8 mouse cellular contexts compared by ENCODE assay signal in genomic region chr4:135271881-135272616, GRCm38 (mm10). TPM values are rescaled to one million over a fixed set of nuclear protein-coding genes. Genes with fewer than 3 reads are reported as not detected.
DNase-seq lines count a peak whose midpoint lies in the region; ATAC-seq and TF ChIP-seq lines count a peak whose summit lies in the region.

No protein-coding gene starts in this region.

- H3K36me3 ChIP-seq in CH12.LX (replicated peaks in 1 of 2; ENCODE audit: control insufficient read depth in 1 of 2, insufficient read depth in 1 of 2, low read length in 1 of 2), result peaks cover 16 to 40% of the 10 kb centered on the region in 2 experiments
- no peaks in the 10 kb centered on the region for H3K36me3 ChIP-seq in embryonic facial prominence, embryonic 13.5 days
- no peaks in the 10 kb centered on the region for H3K36me3 ChIP-seq in heart, embryonic 11.5 days (ENCODE audit: control insufficient read depth, insufficient read depth, low read length)
- no peaks in the 10 kb centered on the region for H3K36me3 ChIP-seq in kidney, embryonic 14.5 days (ENCODE audit: control insufficient read depth, insufficient read depth, low read length)

- peak overlapping the region; percentile 93 to 97 (median 95) for H3K4me3 ChIP-seq in CH12.LX (replicated peaks in 1 of 3; ENCODE audit: low read depth in 2 of 3, low read length in 2 of 3, poor library complexity in 1 of 3)
- H3K4me3 ChIP-seq in embryonic facial prominence, embryonic 13.5 days, result peak overlapping the region; percentile 86
- H3K4me3 ChIP-seq in heart, embryonic 11.5 days (ENCODE audit: low read depth, low read length), result peak overlapping the region; percentile 95
- H3K4me3 ChIP-seq in kidney, embryonic 14.5 days (ENCODE audit: low read length), result peak overlapping the region; percentile 91

- no peak for TF ChIP-seq EP300 in CH12.LX (IDR thresholded peaks at IDR 0.05; ENCODE audit: low read length)

- under 1% methylated on average over 62 of the region's 67 CpGs for WGBS in embryonic facial prominence, embryonic 13.5 days
- WGBS in heart, embryonic 11.5 days (ENCODE audit: insufficient replicate concordance), result under 1% methylated on average over 62 of the region's 67 CpGs
- WGBS in kidney, embryonic 14.5 days, result under 1% methylated on average over 66 of the region's 67 CpGs

- peak; percentile 58 for DNase-seq in CH12.LX (ENCODE audit: extremely low read depth)
- peak; percentile 80 for DNase-seq in adrenal gland, adult 2 months
- peak; percentile 83 for DNase-seq in lung, postnatal 10 days
- peak; percentile 71 for DNase-seq in retina, embryonic 14.5 days (ENCODE audit: low spot score)
- no peak for DNase-seq in layer of hippocampus, adult 9-10 months (ENCODE audit: low spot score)

- peak overlapping the region; percentile 100 for H3K9ac ChIP-seq in CH12.LX (ENCODE audit: insufficient read depth, low read depth)
- peak overlapping the region; percentile 96 for H3K9ac ChIP-seq in embryonic facial prominence, embryonic 13.5 days
- H3K9ac ChIP-seq in heart, embryonic 11.5 days (ENCODE audit: low read depth, low read length), result peak overlapping the region; percentile 99
- peak overlapping the region; percentile 97 for H3K9ac ChIP-seq in kidney, embryonic 14.5 days (ENCODE audit: low read depth, low read length)

- in situ Hi-C loops in CH12.LX (cut with MboI; ENCODE audit: low pct_ligation_motif_present, low pct_unique_long_range_greater_than_20kb, low sequenced_read_pairs), result no loop called here

- no peak for TF ChIP-seq RAD21 in CH12.LX (IDR thresholded peaks at IDR 0.05; ENCODE audit: low read depth, low read length)

- H3K9me3 ChIP-seq in CH12.LX (replicated peaks; ENCODE audit: low read length), result no peaks in the 10 kb centered on the region
- no peaks in the 10 kb centered on the region for H3K9me3 ChIP-seq in embryonic facial prominence, embryonic 13.5 days
- no peaks in the 10 kb centered on the region for H3K9me3 ChIP-seq in heart, embryonic 11.5 days (replicated peaks; ENCODE audit: control insufficient read depth, low read length)
- no peaks in the 10 kb centered on the region for H3K9me3 ChIP-seq in kidney, embryonic 14.5 days (ENCODE audit: control insufficient read depth, low read length)

- H3K4me2 ChIP-seq in CH12.LX (ENCODE audit: insufficient read depth, low read depth, poor library complexity, severe bottlenecking), result no peak overlapping the region
- peak overlapping the region; percentile 73 for H3K4me2 ChIP-seq in embryonic facial prominence, embryonic 13.5 days
- H3K4me2 ChIP-seq in heart, embryonic 11.5 days, result peak overlapping the region; percentile 91
- peak overlapping the region; percentile 76 for H3K4me2 ChIP-seq in kidney, embryonic 14.5 days (replicated peaks; ENCODE audit: low read depth, low read length)

- H3K4me1 ChIP-seq in CH12.LX (ENCODE audit: control insufficient read depth in 1 of 2, insufficient read depth in 2 of 2), result peaks cover 8 to 42% of the 10 kb centered on the region in 2 experiments
- H3K4me1 ChIP-seq in embryonic facial prominence, embryonic 13.5 days, result peaks cover 45% of the 10 kb centered on the region
- H3K4me1 ChIP-seq in heart, embryonic 11.5 days (ENCODE audit: control insufficient read depth, insufficient read depth, low read length), result peaks cover 40% of the 10 kb centered on the region
- H3K4me1 ChIP-seq in kidney, embryonic 14.5 days (ENCODE audit: control insufficient read depth, insufficient read depth, low read length), result peaks cover 44% of the 10 kb centered on the region

- H3K27me3 ChIP-seq in CH12.LX (replicated peaks), result no peaks in the 10 kb centered on the region
- peaks cover 16% of the 10 kb centered on the region for H3K27me3 ChIP-seq in embryonic facial prominence, embryonic 13.5 days
- no peaks in the 10 kb centered on the region for H3K27me3 ChIP-seq in heart, embryonic 11.5 days (ENCODE audit: control insufficient read depth, insufficient read depth, low read length)
- H3K27me3 ChIP-seq in kidney, embryonic 14.5 days (ENCODE audit: control insufficient read depth, insufficient read depth, low read length), result no peaks in the 10 kb centered on the region

- TF ChIP-seq POLR2A in CH12.LX (IDR thresholded peaks at IDR 0.05; ENCODE audit: low read depth, low read length), result no peak

- H3K79me2 ChIP-seq in CH12.LX (replicated peaks; ENCODE audit: control insufficient read depth, extremely low read depth, insufficient read depth, poor library complexity, severe bottlenecking), result peaks cover 52% of the 10 kb centered on the region

- TF ChIP-seq CTCF in CH12.LX (conservative IDR thresholded peaks at IDR 0.05 in 1 of 2, IDR thresholded peaks at IDR 0.05 in 1 of 2; ENCODE audit: low read depth in 2 of 2, low read length in 2 of 2), result 0 out of 4 replicates have a peak, but pooled peaks of 1 of the 2 experiments have one; percentile 8

- dilution Hi-C loops in CH12.LX (cut with MboI; ENCODE audit: extremely low pct_ligation_motif_present, extremely low pct_unique_long_range_greater_than_20kb, low sequenced_read_pairs), result no loop called here

- peak overlapping the region; percentile 93 for H3K27ac ChIP-seq in CH12.LX (ENCODE audit: insufficient read depth, low read depth)
- H3K27ac ChIP-seq in embryonic facial prominence, embryonic 13.5 days, result peak overlapping the region; percentile 97
- peak overlapping the region; percentile 98 for H3K27ac ChIP-seq in heart, embryonic 11.5 days (ENCODE audit: low read depth, low read length)
- H3K27ac ChIP-seq in kidney, embryonic 14.5 days (ENCODE audit: low read depth, low read length), result peak overlapping the region; percentile 97

- peak; percentile 15; the same call in 1 of the 2 replicates for ATAC-seq in embryonic facial prominence, embryonic 13.5 days (ENCODE audit: insufficient number of reproducible peaks, insufficient read depth, low FRiP score, low TSS enrichment, low read depth)
- peak; percentile 32 for ATAC-seq in heart, embryonic 11.5 days (replicated peaks; ENCODE audit: insufficient number of reproducible peaks, low FRiP score, low TSS enrichment)
- peak; percentile 43 for ATAC-seq in kidney, embryonic 14.5 days (ENCODE audit: low FRiP score, low TSS enrichment)

TF ChIP-seq in CH12.LX, 34 proteins besides CTCF, POLR2A, EP300 and RAD21:
- peak; percentile 32; the same call in 1 of the 2 replicates for TF ChIP-seq MAX (IDR thresholded peaks at IDR 0.05; ENCODE audit: low read length)
- TF ChIP-seq IRF4 (IDR thresholded peaks at IDR 0.05; ENCODE audit: low read depth, low read length), result 0 out of 2 replicates have a peak, but pooled peaks have one; percentile 21
- peak; percentile 18; the same call in 1 of the 2 replicates for TF ChIP-seq MAZ (IDR thresholded peaks at IDR 0.05; ENCODE audit: low read depth, low read length)
- TF ChIP-seq ELF1 (IDR thresholded peaks at IDR 0.05; ENCODE audit: low read depth, low read length), result no peak
- TF ChIP-seq CHD2 (IDR thresholded peaks at IDR 0.05; ENCODE audit: low read length), result no peak
- TF ChIP-seq ZNF384 (IDR thresholded peaks at IDR 0.05; ENCODE audit: low read depth, low read length), result peak; percentile 3; the same call in 1 of the 2 replicates
- peak; percentile 60; the same call in 1 of the 2 replicates for TF ChIP-seq MXI1 (IDR thresholded peaks at IDR 0.05; ENCODE audit: low read depth, low read length)
- TF ChIP-seq SMC3 (IDR thresholded peaks at IDR 0.05; ENCODE audit: low read depth, low read length), result no peak; the same call in 1 of the 2 replicates
- TF ChIP-seq USF1 (IDR thresholded peaks at IDR 0.05; ENCODE audit: low read depth, low read length), result no peak
- TF ChIP-seq HCFC1 (IDR thresholded peaks at IDR 0.05; ENCODE audit: low read depth, low read length), result 0 out of 2 replicates have a peak, but pooled peaks have one; percentile 7
- peak; percentile 66; the same call in 1 of the 2 replicates for TF ChIP-seq SIN3A (IDR thresholded peaks at IDR 0.05; ENCODE audit: low read length)
- TF ChIP-seq TBP (conservative IDR thresholded peaks at IDR 0.05; ENCODE audit: low read depth, low read length), result no peak
- peak; percentile 83; the same call in 1 of the 2 replicates for TF ChIP-seq CHD1 (IDR thresholded peaks at IDR 0.05; ENCODE audit: low read depth, low read length)
TF ChIP-seq in CH12.LX: peak in this region for 8.

RNA-seq across cellular contexts. Expression of gene Clic4, which starts 0.6 kb away (rescaled TPM):
- 124 and 154 TPM in 2 replicates for total RNA-seq in CH12.LX (2012; rRNA removed)
- 182 and 199 TPM in 2 replicates for total RNA-seq in CH12.LX (2014; rRNA removed)
- polyA plus RNA-seq in CH12.LX (2012; ENCODE audit: insufficient read length, low read depth), result 198 and 214 TPM in 2 replicates
- 100 to 1,000 TPM in 1 of 2 experiments, 10 to 100 TPM in 1; 80.4 to 120 TPM for total RNA-seq in adrenal gland, adult 2 months (2021)
- polyA plus RNA-seq in adrenal gland, adult 2 months (2012; rRNA removed), result 42.2 and 42.7 TPM in 2 replicates
- polyA plus RNA-seq in embryonic facial prominence, embryonic 13.5 days (2015; fragmentation: Nextera tagmentation; extraction: Ambion mirVana), result 121 TPM in 2 replicates
- polyA plus RNA-seq in heart, embryonic 11.5 days (2014; fragmentation: Nextera tagmentation; extraction: Ambion mirVana), result 156 and 251 TPM in 2 replicates
- 68.5 and 132 TPM in 2 replicates for polyA plus RNA-seq in kidney, embryonic 14.5 days (2014; fragmentation: Nextera tagmentation; extraction: Ambion mirVana)
